11 mouse cellular contexts compared by ENCODE assay signal in the genomic region with DNA sequence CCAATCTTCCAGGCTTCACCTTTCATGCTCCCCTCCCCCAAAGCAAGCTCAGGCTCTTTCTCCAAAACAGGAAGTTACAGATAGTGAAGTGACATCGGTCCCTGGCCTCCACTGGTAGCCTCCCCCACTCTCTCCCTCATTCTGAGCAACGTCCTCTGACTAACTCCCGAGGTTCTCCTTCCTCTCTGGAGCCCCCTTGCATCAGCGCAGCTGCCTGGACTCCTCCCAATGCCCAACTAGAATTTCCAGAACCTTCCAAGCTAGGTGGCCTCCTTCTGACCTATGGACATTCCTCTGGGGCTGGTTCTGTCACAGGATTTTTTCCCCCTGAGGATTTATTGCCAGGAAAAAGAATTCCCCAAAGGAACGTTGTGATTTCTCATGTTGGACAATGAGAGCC.
A peak's percentile ranks its signal among the peaks of the same experiment; 100 is the strongest.
DNase-seq lines count a peak whose midpoint lies in the region; ATAC-seq lines count a peak whose summit lies in the region.
"Had no signal": no experiment of that assay in that cellular context is flagged by ENCODE, and none has a peak within 500 bp of the region (broad histone marks: within the 10 kb centered on the region; RNA-seq: fewer than 3 reads in every experiment).

No protein-coding gene starts in this region.

- H3K36me3 ChIP-seq in liver, embryonic 13.5 days = no peaks in the 10 kb centered on the region
- H3K36me3 ChIP-seq in forebrain, embryonic 14.5 days (ENCODE audit: control insufficient read depth, insufficient read depth, low read length) = no peaks in the 10 kb centered on the region
- H3K36me3 ChIP-seq: embryonic facial prominence, embryonic 12.5 days; hindbrain, embryonic 10.5 days had no signal

- no peak overlapping the region for H3K9ac ChIP-seq in liver, embryonic 13.5 days
- H3K9ac ChIP-seq in forebrain, embryonic 14.5 days (ENCODE audit: low read length) = no peak overlapping the region
- H3K9ac ChIP-seq: embryonic facial prominence, embryonic 12.5 days had no signal

- no peaks in the 10 kb centered on the region for H3K27me3 ChIP-seq in liver, embryonic 13.5 days
- no peaks in the 10 kb centered on the region for H3K27me3 ChIP-seq in forebrain, embryonic 14.5 days (replicated peaks; ENCODE audit: control insufficient read depth, insufficient read depth, low read length)
- H3K27me3 ChIP-seq: embryonic facial prominence, embryonic 12.5 days had no signal

- peak; percentile 27 for DNase-seq in kidney, postnatal 10 days
- no peak for DNase-seq in kidney, adult 11 months
- DNase-seq in NIH3T3 (ENCODE audit: low read depth) = peak; percentile 49
- peak; percentile 11 for DNase-seq in liver, embryonic 13.5 days
- DNase-seq in thymus, adult 18-20 months = peak; percentile 18 to 43
- no peak for DNase-seq in forebrain, embryonic 14.5 days (ENCODE audit: low spot score)
- DNase-seq in frontal cortex, adult 2 months (ENCODE audit: extremely low spot score in 1 of 2, low spot score in 1 of 2) = no peak
- DNase-seq in adrenal gland, postnatal 25 days = no peak

- WGBS in liver, embryonic 13.5 days (ENCODE audit: insufficient replicate concordance) = 16% methylated on average over 5 of the region's 5 CpGs
- WGBS in forebrain, embryonic 14.5 days = 78% methylated on average over 5 of the region's 5 CpGs

- no peak overlapping the region for H3K27ac ChIP-seq in liver, embryonic 13.5 days
- H3K27ac ChIP-seq in forebrain, embryonic 14.5 days (ENCODE audit: low read depth, low read length) = no peak overlapping the region
- H3K27ac ChIP-seq: embryonic facial prominence, embryonic 12.5 days; hindbrain, embryonic 10.5 days had no signal

- no peak for ATAC-seq in liver, embryonic 13.5 days (ENCODE audit: low read depth)
- no peak for ATAC-seq in forebrain, embryonic 14.5 days
- ATAC-seq: activated CD4-positive, CD25-positive, alpha-beta regulatory T cell, adult 4 months had no signal

- H3K4me2 ChIP-seq in liver, embryonic 13.5 days = no peak overlapping the region
- no peak overlapping the region for H3K4me2 ChIP-seq in forebrain, embryonic 14.5 days (ENCODE audit: low read length)
- H3K4me2 ChIP-seq: embryonic facial prominence, embryonic 12.5 days had no signal

- H3K9me3 ChIP-seq in liver, embryonic 13.5 days (replicated peaks) = no peaks in the 10 kb centered on the region
- no peaks in the 10 kb centered on the region for H3K9me3 ChIP-seq in forebrain, embryonic 14.5 days (replicated peaks; ENCODE audit: control insufficient read depth, low read length)
- H3K9me3 ChIP-seq: embryonic facial prominence, embryonic 12.5 days; hindbrain, embryonic 10.5 days had no signal

- H3K4me3 ChIP-seq in liver, embryonic 13.5 days (replicated peaks) = no peak overlapping the region
- no peak overlapping the region for H3K4me3 ChIP-seq in forebrain, embryonic 14.5 days (ENCODE audit: low read depth, low read length)
- H3K4me3 ChIP-seq: embryonic facial prominence, embryonic 12.5 days; hindbrain, embryonic 10.5 days had no signal

- peaks cover 32% of the 10 kb centered on the region for H3K4me1 ChIP-seq in liver, embryonic 13.5 days (replicated peaks)
- no peaks in the 10 kb centered on the region for H3K4me1 ChIP-seq in forebrain, embryonic 14.5 days (ENCODE audit: control insufficient read depth, insufficient read depth, low read length)

Comparison
In these comparisons a context has a peak if more than half of its experiments do, and no peak if none do; other contexts are left out.
1. DNase-seq: peak in kidney, postnatal 10 days (single experiment), NIH3T3 (single experiment), liver, embryonic 13.5 days (single experiment) and thymus, adult 18-20 months (2 of 2); none in kidney, adult 11 months (single experiment), forebrain, embryonic 14.5 days (single experiment), frontal cortex, adult 2 months (0 of 2) and adrenal gland, postnatal 25 days (single experiment).